In the genomic region with DNA sequence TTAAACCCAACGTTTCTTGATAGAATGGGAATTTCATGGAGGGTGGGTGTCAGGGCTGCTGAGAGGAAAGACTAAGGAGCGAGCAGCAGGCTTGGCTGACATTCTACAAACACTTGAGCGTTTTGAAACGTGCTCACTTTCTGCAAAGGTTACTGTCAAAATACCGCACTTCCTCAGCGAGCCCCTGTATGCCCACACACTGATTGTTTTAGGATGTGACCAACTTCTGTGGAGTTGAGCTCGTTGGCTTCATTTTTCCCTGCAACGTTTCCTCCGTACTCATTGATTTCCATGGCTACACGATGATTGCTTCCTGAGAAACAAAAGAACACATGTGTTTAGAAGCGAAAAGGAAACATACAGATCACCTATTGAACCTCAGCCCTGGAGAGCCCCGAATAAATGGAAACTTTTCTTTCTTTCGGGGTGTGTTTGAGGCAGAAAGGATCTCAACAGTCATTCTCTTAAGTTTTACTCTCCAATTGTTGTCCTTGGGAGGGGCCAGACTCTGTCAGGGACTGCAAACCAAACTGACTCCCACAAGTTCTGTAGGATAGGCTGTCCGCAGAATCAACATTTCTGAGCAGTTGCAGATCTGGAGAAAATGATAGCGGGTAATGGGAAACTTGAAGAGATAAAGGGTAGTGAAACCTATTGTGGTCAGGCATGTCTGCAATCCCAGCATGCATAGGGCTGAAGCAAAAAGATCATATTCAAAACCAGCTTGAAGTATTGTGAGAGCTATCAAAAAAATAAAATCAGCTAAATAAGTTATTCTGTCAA, we compare ENCODE assay signal across 14 mouse cellular contexts. TPM values are rescaled to one million over a fixed set of nuclear protein-coding genes. Genes with fewer than 3 reads are reported as not detected.
DNase-seq lines count a peak whose midpoint lies in the region; ATAC-seq lines count a peak whose summit lies in the region.
"Had no signal": no experiment of that assay in that cellular context is flagged by ENCODE, and none has a peak within 500 bp of the region (broad histone marks: within the 10 kb centered on the region; RNA-seq: fewer than 3 reads in every experiment).

No protein-coding gene starts in this region.

- no peak for DNase-seq in lung, postnatal 4 days
- DNase-seq in MEL-GATA-1-ER (ENCODE audit: extremely low read depth, low read depth), result peak; percentile 31
- no peak for DNase-seq in liver, embryonic 13.5 days
- peak; percentile 76 for DNase-seq in splenic B cell, adult 2 months (ENCODE audit: low read depth, low spot score)
- DNase-seq in frontal cortex, postnatal 25 days (ENCODE audit: low spot score in 2 of 2), result no peak
- DNase-seq in MN1 (ENCODE audit: low spot score), result no peak
- DNase-seq: gastrocnemius, postnatal 36 days; kidney, adult 18-20 months; right cerebral cortex, postnatal 4 days; thymus, postnatal 14 days had no signal

- H3K27ac ChIP-seq in lung, embryonic 15.5 days, result no peak overlapping the region
- H3K27ac ChIP-seq in liver, embryonic 13.5 days, result peak overlapping the region; percentile 67
- H3K27ac ChIP-seq: forebrain, embryonic 10.5 days; limb, embryonic 15.5 days; neural tube, embryonic 12.5 days had no signal

- H3K27me3 ChIP-seq in lung, embryonic 15.5 days, result 0 out of 2 replicates have a peak, but pooled peaks cover 15% of the 10 kb centered on the region
- no peaks in the 10 kb centered on the region for H3K27me3 ChIP-seq in liver, embryonic 13.5 days
- no peaks in the 10 kb centered on the region for H3K27me3 ChIP-seq in splenic B cell, adult 2 months (ENCODE audit: control insufficient read depth, insufficient read depth, low read length, poor library complexity, severe bottlenecking)
- H3K27me3 ChIP-seq: neural tube, embryonic 12.5 days had no signal

- no peaks in the 10 kb centered on the region for H3K36me3 ChIP-seq in lung, embryonic 15.5 days
- no peaks in the 10 kb centered on the region for H3K36me3 ChIP-seq in liver, embryonic 13.5 days
- no peaks in the 10 kb centered on the region; the same call in 1 of the 2 replicates for H3K36me3 ChIP-seq in splenic B cell, adult 2 months (ENCODE audit: control insufficient read depth, insufficient read depth, low read length, poor library complexity, severe bottlenecking)
- H3K36me3 ChIP-seq: forebrain, embryonic 10.5 days; limb, embryonic 15.5 days; neural tube, embryonic 12.5 days had no signal

- no peak overlapping the region for H3K9ac ChIP-seq in lung, embryonic 15.5 days
- H3K9ac ChIP-seq in liver, embryonic 13.5 days, result peak overlapping the region; percentile 33; the same call in 1 of the 2 replicates
- H3K9ac ChIP-seq: limb, embryonic 15.5 days; neural tube, embryonic 12.5 days had no signal

- no peaks in the 10 kb centered on the region; the same call in 1 of the 2 replicates for H3K4me1 ChIP-seq in lung, embryonic 15.5 days
- peaks cover 68% of the 10 kb centered on the region for H3K4me1 ChIP-seq in liver, embryonic 13.5 days (replicated peaks)
- H3K4me1 ChIP-seq: limb, embryonic 15.5 days; neural tube, embryonic 12.5 days had no signal

- H3K4me3 ChIP-seq in lung, embryonic 15.5 days, result no peak overlapping the region
- H3K4me3 ChIP-seq in liver, embryonic 13.5 days (replicated peaks), result peak overlapping the region; percentile 23
- H3K4me3 ChIP-seq: forebrain, embryonic 10.5 days; limb, embryonic 15.5 days; neural tube, embryonic 12.5 days had no signal

- peak overlapping the region; percentile 17; the same call in 1 of the 2 replicates for H3K4me2 ChIP-seq in lung, embryonic 15.5 days
- peak overlapping the region; percentile 53 for H3K4me2 ChIP-seq in liver, embryonic 13.5 days
- H3K4me2 ChIP-seq: limb, embryonic 15.5 days; neural tube, embryonic 12.5 days had no signal

- WGBS in lung, embryonic 15.5 days, result 41% methylated on average over 15 of the region's 15 CpGs
- WGBS in liver, embryonic 13.5 days (ENCODE audit: insufficient replicate concordance), result 13% methylated on average over 15 of the region's 15 CpGs

- ATAC-seq in lung, embryonic 15.5 days (ENCODE audit: borderline replicate concordance, extremely low read depth, low FRiP score, low TSS enrichment), result no peak
- ATAC-seq in liver, embryonic 13.5 days (ENCODE audit: low read depth), result peak; percentile 55

- H3K9me3 ChIP-seq in lung, embryonic 15.5 days, result no peaks in the 10 kb centered on the region
- H3K9me3 ChIP-seq in liver, embryonic 13.5 days (replicated peaks), result no peaks in the 10 kb centered on the region
- H3K9me3 ChIP-seq: forebrain, embryonic 10.5 days; limb, embryonic 15.5 days; neural tube, embryonic 12.5 days had no signal

RNA-seq across cellular contexts. Expression of a gene that starts 26.7 kb away (rescaled TPM):
- 11.6 and 12.8 TPM in 2 replicates for polyA plus RNA-seq in lung, embryonic 15.5 days (2015; fragmentation: Nextera tagmentation; extraction: Ambion mirVana)
- polyA plus RNA-seq in liver, embryonic 13.5 days (2015; fragmentation: Nextera tagmentation; extraction: Ambion mirVana), result 34.3 and 41.6 TPM in 2 replicates

Comparison
In these comparisons a context has a peak if more than half of its experiments do, and no peak if none do; other contexts are left out.
1. DNase-seq: peak in MEL-GATA-1-ER (single experiment) and splenic B cell, adult 2 months (single experiment); none in lung, postnatal 4 days (0 of 2), liver, embryonic 13.5 days (single experiment), frontal cortex, postnatal 25 days (0 of 2) and MN1 (single experiment).